Mouse (Mus musculus) thymus, adult 2 months (tissue): ENCODE results near the gene 5830411N06Rik.

Source experiments
- CTCF ChIP-seq: fragments of 200-500 bp; IDR thresholded peaks from 2 replicates; pipeline ENCODE4 v1.5.1; 2012; ENCODE audit warnings: mild to moderate bottlenecking, control low read depth, low read length, moderate library complexity, borderline replicate concordance; ENCODE audit not compliant: control insufficient read depth, poor library complexity, insufficient read depth; ENCODE audit errors: extremely low read depth
- POLR2A ChIP-seq: fragments of 200-500 bp; IDR thresholded peaks from 2 replicates; pipeline ENCODE4 v1.6.1; 2012; ENCODE audit warnings: mild to moderate bottlenecking, low read length, control low read depth, moderate library complexity; ENCODE audit not compliant: control insufficient read depth, poor library complexity, insufficient read depth; ENCODE audit errors: extremely low read depth

- no peak for TF ChIP-seq CTCF
- TF ChIP-seq POLR2A, result no peak
Measured at GRCm38 (mm10) chr7:140228476-140228875, 18.6 kb upstream of the 5830411N06Rik start.
